Mouse (Mus musculus) liver, embryonic 14 days (tissue): ENCODE results near the gene Vmn1r197. TPM values are rescaled to one million over a fixed set of nuclear protein-coding genes. Genes with fewer than 3 reads are reported as not detected.

Source experiments
- polyA plus RNA-seq: library from polyadenylated mRNA; depleted of rRNA; stranded (reverse); fragments of >200 nt; gene quantifications from 2 replicates; pipeline ENCODE4 v1.2.3, GENCODE M21; 2012; rRNA removed

Gene Vmn1r197
- not detected in 2 replicates for polyA plus RNA-seq

GRCm38 (mm10) chr13:22324289-22324688 is at the start of gene Vmn1r197:
TSS of gene Vmn1r197 (plus strand) at chr13:22324589.

GRCm38 (mm10) chr13:22289620-22290019 is 34.8 kb upstream of the Vmn1r197 start, which contains the start of gene Vmn1r196:
TSS of gene Vmn1r196 (plus strand) at chr13:22289920.

GRCm38 (mm10) chr13:22350064-22350463 is 25.7 kb downstream of the Vmn1r197 start, which contains the start of gene Vmn1r198:
TSS of gene Vmn1r198 (plus strand) at chr13:22350364.

GRCm38 (mm10) chr13:22379518-22379917 is 55.1 kb downstream of the Vmn1r197 start, which contains the start of gene Vmn1r199:
TSS of gene Vmn1r199 (plus strand) at chr13:22379818.

Other genes starting within 250 kb of the Vmn1r197 start
- not detected in 2 replicates for gene Vmn1r188, start 240.1 kb upstream of the Vmn1r197 start, polyA plus RNA-seq
- not detected in 2 replicates for gene Vmn1r189, start 218.8 kb upstream of the Vmn1r197 start, polyA plus RNA-seq
- not detected in 2 replicates for gene Vmn1r191, start 140.6 kb upstream of the Vmn1r197 start, polyA plus RNA-seq
- gene Vmn1r192, start 133.4 kb upstream of the Vmn1r197 start, polyA plus RNA-seq: not detected in 2 replicates
- not detected in 2 replicates for gene Vmn1r193, start 101.4 kb upstream of the Vmn1r197 start, polyA plus RNA-seq
- not detected in 2 replicates for gene Vmn1r194, start 80.4 kb upstream of the Vmn1r197 start, polyA plus RNA-seq
- not detected in 2 replicates for gene Vmn1r195, start 54.1 kb upstream of the Vmn1r197 start, polyA plus RNA-seq
- gene Vmn1r196, start 34.7 kb upstream of the Vmn1r197 start, polyA plus RNA-seq: not detected in 2 replicates
- gene Vmn1r198, start 25.8 kb downstream of the Vmn1r197 start, polyA plus RNA-seq: not detected in 2 replicates
- not detected in 2 replicates for gene Vmn1r199, start 55.2 kb downstream of the Vmn1r197 start, polyA plus RNA-seq
- gene Vmn1r200, start 65.8 kb downstream of the Vmn1r197 start, polyA plus RNA-seq: not detected in 2 replicates
- not detected in 2 replicates for gene Vmn1r201, start 147.3 kb downstream of the Vmn1r197 start, polyA plus RNA-seq
- not detected in 2 replicates for gene Vmn1r202, start 180.8 kb downstream of the Vmn1r197 start, polyA plus RNA-seq
- gene Vmn1r203, start 193.5 kb downstream of the Vmn1r197 start, polyA plus RNA-seq: not detected in 2 replicates
- not detected in 2 replicates for gene Vmn1r204, start 228.6 kb downstream of the Vmn1r197 start, polyA plus RNA-seq